Mouse (Mus musculus): ENCODE measurements around the gene Ptrhd1. TPM values are rescaled to one million over a fixed set of nuclear protein-coding genes. Genes with fewer than 3 reads are reported as not detected.

The Ptrhd1 gene
- total and polyA plus RNA-seq, 3 experiments = 3.8 to 5.3 TPM; not detected in 1

DNA sequence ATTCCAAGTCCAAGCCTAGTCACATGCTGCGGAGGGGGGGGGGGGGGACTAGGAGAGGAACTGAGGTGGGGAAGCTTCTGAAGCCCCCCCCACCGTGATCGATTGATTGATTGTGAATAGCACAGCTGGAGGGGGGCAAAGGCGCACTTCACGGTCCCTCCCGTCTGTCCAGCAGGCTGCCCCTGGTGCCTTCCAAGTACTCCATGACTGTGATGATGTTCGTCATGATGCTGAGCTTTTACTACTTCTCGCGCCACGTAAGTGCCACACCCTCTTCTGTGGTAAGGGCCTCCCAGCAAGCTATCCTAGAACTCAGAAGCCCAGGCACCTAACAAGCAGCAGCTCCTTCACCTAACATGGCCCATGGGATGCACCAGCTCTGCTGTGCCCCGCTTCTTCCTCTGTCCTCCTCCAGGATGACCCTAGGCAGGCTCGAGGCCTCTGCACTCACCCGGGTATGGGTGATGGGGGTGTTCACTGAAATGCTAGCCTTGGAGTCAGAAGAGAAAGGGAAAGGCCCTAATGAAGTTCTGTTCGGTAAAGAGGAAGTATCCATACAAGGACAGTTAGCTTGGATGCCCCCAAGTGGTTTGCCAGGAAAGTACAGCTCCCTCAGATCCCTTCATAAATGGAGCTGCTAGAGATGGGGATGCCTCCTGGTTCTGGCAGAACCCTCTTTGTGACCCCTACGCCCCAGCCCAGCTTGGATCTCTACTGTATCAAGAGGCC, 25.3 kb upstream of the Ptrhd1 start:
- peak; percentile 86 for DNase-seq (ENCODE audit: low read depth, low spot score)
- TF ChIP-seq TBP (IDR thresholded peaks at IDR 0.05; ENCODE audit: low read depth, low read length) = 0 out of 2 replicates have a peak, but pooled peaks have one; percentile 16
- peak; percentile 45 to 83 (median 69); a peak in 5 of 6 replicates for TF ChIP-seq CTCF (IDR thresholded peaks at IDR 0.05 in 2 of 3, conservative IDR thresholded peaks at IDR 0.05 in 1 of 3; ENCODE audit: control insufficient read depth in 1 of 3, insufficient read depth in 1 of 3, low read depth in 2 of 3, low read length in 3 of 3, poor library complexity in 1 of 3, severe bottlenecking in 1 of 3)
- no peak for TF ChIP-seq SIN3A (IDR thresholded peaks at IDR 0.05; ENCODE audit: low read length)
- TF ChIP-seq CHD1 (IDR thresholded peaks at IDR 0.05; ENCODE audit: low read depth, low read length) = no peak
- TF ChIP-seq EP300 (IDR thresholded peaks at IDR 0.05; ENCODE audit: low read depth in 1 of 2, low read length in 2 of 2) = no peak
- TF ChIP-seq KAT2A (conservative IDR thresholded peaks at IDR 0.05; ENCODE audit: low read depth, low read length) = no peak
- TF ChIP-seq RAD21 (IDR thresholded peaks at IDR 0.05; ENCODE audit: low read depth, low read length) = peak; percentile 55
- no peak for TF ChIP-seq NELFE (IDR thresholded peaks at IDR 0.05; ENCODE audit: low read depth, low read length)
- TF ChIP-seq ZC3H11A (IDR thresholded peaks at IDR 0.05; ENCODE audit: low read depth, low read length) = 0 out of 2 replicates have a peak, but pooled peaks have one; percentile 2
- TF ChIP-seq SMC3 (IDR thresholded peaks at IDR 0.05; ENCODE audit: low read depth, low read length) = peak; percentile 69
- peaks cover 2 to 3% of the 10 kb centered on the region in 2 experiments; a peak in 2 of 4 replicates for H3K36me3 ChIP-seq (ENCODE audit: control insufficient read depth in 1 of 2, insufficient read depth in 2 of 2, low read length in 2 of 2)

DNA sequence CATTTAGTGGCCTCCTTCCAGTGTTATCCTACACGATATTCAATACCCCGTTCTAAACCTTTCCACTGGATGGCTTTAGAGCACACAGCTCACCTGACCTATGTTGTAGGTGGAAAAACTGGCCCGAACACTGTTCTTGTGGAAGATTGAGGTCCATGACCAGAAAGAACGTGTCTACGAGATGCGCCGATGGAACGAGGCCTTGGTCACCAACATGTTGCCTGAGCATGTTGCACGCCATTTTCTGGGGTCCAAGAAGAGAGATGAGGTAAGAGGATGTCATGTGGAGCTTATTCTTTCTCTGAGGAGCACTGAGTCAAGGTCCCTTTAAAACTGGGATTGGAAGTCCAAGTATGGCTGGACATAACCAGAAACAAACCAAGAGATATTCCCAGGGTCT, 24.6 kb upstream of the Ptrhd1 start:
- Histone ChIP-seq H3K79me2 (ENCODE audit: control insufficient read depth, insufficient read depth, low read length, poor library complexity) (no peaks in the 10 kb centered on the region), H3K27me3 (ENCODE audit: control insufficient read depth in 1 of 2, insufficient read depth in 2 of 2, low read length in 2 of 2) (no peaks in the 10 kb centered on the region), H3K9ac (ENCODE audit: control insufficient read depth, low read depth, low read length, poor library complexity, severe bottlenecking) (no peak overlapping the region), H3K4me1 (ENCODE audit: control insufficient read depth in 1 of 2, insufficient read depth in 2 of 2, low read length in 2 of 2) (peaks cover 0 to 2% of the 10 kb centered on the region in 2 experiments; a peak in 1 of 4 replicates), H3K27ac (ENCODE audit: control insufficient read depth, low read depth, low read length) (no peak overlapping the region), H3K9me3 (replicated peaks; ENCODE audit: insufficient read depth, low read length) (no peaks in the 10 kb centered on the region), H3K4me3 (ENCODE audit: control insufficient read depth in 1 of 2, insufficient read depth in 1 of 2, low read depth in 2 of 2, low read length in 2 of 2) (no peak overlapping the region), H3K36me3 (ENCODE audit: control insufficient read depth in 1 of 2, insufficient read depth in 2 of 2, low read length in 2 of 2) (peaks cover 2 to 3% of the 10 kb centered on the region in 2 experiments; a peak in 2 of 4 replicates)
- DNase-seq (ENCODE audit: low read depth, low spot score) = no peak
- TF ChIP-seq POLR2AphosphoS2 (IDR thresholded peaks at IDR 0.05; ENCODE audit: low read length) (no peak), CHD1 (IDR thresholded peaks at IDR 0.05; ENCODE audit: low read depth, low read length) (no peak), MYB (IDR thresholded peaks at IDR 0.05; ENCODE audit: low read depth, low read length) (no peak), BHLHE40 (IDR thresholded peaks at IDR 0.05; ENCODE audit: borderline replicate concordance, low read depth, low read length) (no peak), MYC (IDR thresholded peaks at IDR 0.05; ENCODE audit: low read depth, low read length) (no peak), RAD21 (IDR thresholded peaks at IDR 0.05; ENCODE audit: low read depth, low read length) (no peak), TAL1 (IDR thresholded peaks at IDR 0.05; ENCODE audit: low read length) (no peak)

More for the DNA sequence above, 25.3 kb upstream of the Ptrhd1 start:
- Histone ChIP-seq H3K27me3 (ENCODE audit: control insufficient read depth in 1 of 2, insufficient read depth in 2 of 2, low read length in 2 of 2) (no peaks in the 10 kb centered on the region), H3K9me3 (replicated peaks; ENCODE audit: insufficient read depth, low read length) (no peaks in the 10 kb centered on the region), H3K4me1 (ENCODE audit: control insufficient read depth in 1 of 2, insufficient read depth in 2 of 2, low read length in 2 of 2) (peaks cover 0 to 2% of the 10 kb centered on the region in 2 experiments; a peak in 1 of 4 replicates), H3K79me2 (ENCODE audit: control insufficient read depth, insufficient read depth, low read length, poor library complexity) (no peaks in the 10 kb centered on the region), H3K9ac (ENCODE audit: control insufficient read depth, low read depth, low read length, poor library complexity, severe bottlenecking) (peak overlapping the region; percentile 62), H3K27ac (ENCODE audit: control insufficient read depth, low read depth, low read length) (peak overlapping the region; percentile 50), H3K4me3 (ENCODE audit: control insufficient read depth in 1 of 2, insufficient read depth in 1 of 2, low read depth in 2 of 2, low read length in 2 of 2) (peak overlapping the region in 1 of 2 experiments; percentile 44; a peak in 2 of 4 replicates)
